ENCODE assay signal across 13 mouse cellular contexts in the genomic region with DNA sequence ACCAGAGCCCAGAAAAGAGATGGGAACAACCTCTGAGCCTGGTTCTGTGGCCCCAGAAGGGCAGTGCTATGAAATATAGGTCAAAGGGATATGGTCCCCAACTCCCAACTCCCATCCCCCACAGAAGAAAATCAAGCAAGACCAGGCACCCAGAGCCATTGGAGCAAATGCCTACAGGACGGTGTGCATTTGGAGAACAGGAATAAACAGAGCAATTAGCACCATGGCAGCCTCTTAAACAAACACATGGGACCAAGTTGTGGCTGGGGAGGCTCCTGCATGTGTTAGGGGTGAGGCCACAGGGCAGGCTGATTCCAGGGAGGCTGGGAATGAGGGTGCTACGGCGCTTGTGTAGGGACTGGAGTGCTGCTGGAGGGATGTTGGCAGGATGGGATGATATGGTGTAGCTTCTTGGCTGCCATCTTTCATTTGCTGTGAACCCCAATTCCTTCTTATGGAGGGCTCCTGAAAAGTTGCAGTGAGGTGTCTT. TPM values are rescaled to one million over a fixed set of nuclear protein-coding genes. Genes with fewer than 3 reads are reported as not detected.
A peak's percentile ranks its signal among the peaks of the same experiment; 100 is the strongest.
DNase-seq lines count a peak whose midpoint lies in the region; ATAC-seq and TF ChIP-seq lines count a peak whose summit lies in the region.
"Had no signal": no experiment of that assay in that cellular context is flagged by ENCODE, and none has a peak within 500 bp of the region (broad histone marks: within the 10 kb centered on the region; RNA-seq: fewer than 3 reads in every experiment).

No protein-coding gene starts in this region.

- intact Hi-C loops in gastrocnemius, adult 2 months (cut with DNase I) = no loop called here

- no peaks in the 10 kb centered on the region for H3K36me3 ChIP-seq in neural tube, embryonic 11.5 days (ENCODE audit: control insufficient read depth, insufficient read depth, low read length)
- no peaks in the 10 kb centered on the region for H3K36me3 ChIP-seq in midbrain, embryonic 12.5 days
- H3K36me3 ChIP-seq: heart, embryonic 15.5 days; liver, embryonic 15.5 days had no signal

- TF ChIP-seq CTCF in gastrocnemius, adult 2 months (IDR thresholded peaks at IDR 0.05) = no peak

- no peak overlapping the region for H3K4me3 ChIP-seq in gastrocnemius, adult 2 months
- H3K4me3 ChIP-seq in neural tube, embryonic 11.5 days (ENCODE audit: low read depth, low read length) = no peak overlapping the region
- H3K4me3 ChIP-seq in midbrain, embryonic 12.5 days = no peak overlapping the region
- H3K4me3 ChIP-seq: heart, embryonic 15.5 days; liver, embryonic 15.5 days had no signal

- no peaks in the 10 kb centered on the region for H3K9me3 ChIP-seq in neural tube, embryonic 11.5 days (ENCODE audit: control insufficient read depth, low read length)
- H3K9me3 ChIP-seq in midbrain, embryonic 12.5 days = no peaks in the 10 kb centered on the region
- H3K9me3 ChIP-seq: heart, embryonic 15.5 days; liver, embryonic 15.5 days had no signal

- peaks cover 17% of the 10 kb centered on the region for H3K4me1 ChIP-seq in neural tube, embryonic 11.5 days (ENCODE audit: control insufficient read depth, insufficient read depth, low read length)
- H3K4me1 ChIP-seq in midbrain, embryonic 12.5 days = peaks cover 47% of the 10 kb centered on the region
- H3K4me1 ChIP-seq: heart, embryonic 15.5 days; liver, embryonic 15.5 days had no signal

- no peaks in the 10 kb centered on the region for H3K27me3 ChIP-seq in neural tube, embryonic 11.5 days (ENCODE audit: control insufficient read depth, insufficient read depth, low read length)
- no peaks in the 10 kb centered on the region for H3K27me3 ChIP-seq in midbrain, embryonic 12.5 days
- H3K27me3 ChIP-seq: liver, embryonic 15.5 days had no signal

- H3K4me2 ChIP-seq in neural tube, embryonic 11.5 days (ENCODE audit: low read depth) = no peak overlapping the region
- peak overlapping the region; percentile 26; the same call in 1 of the 2 replicates for H3K4me2 ChIP-seq in midbrain, embryonic 12.5 days (replicated peaks)
- H3K4me2 ChIP-seq: heart, embryonic 15.5 days; liver, embryonic 15.5 days had no signal

- no peak for DNase-seq in gastrocnemius, adult 2 months
- no peak for DNase-seq in gastrocnemius, adult 18-20 months (ENCODE audit: low spot score)
- peak; percentile 10 for DNase-seq in neural tube, embryonic 11.5 days (ENCODE audit: low spot score)
- DNase-seq in neural tube, embryonic 10.5 days (ENCODE audit: extremely low spot score, low spot score) = no peak
- no peak for DNase-seq in layer of hippocampus, adult 9-11 months
- DNase-seq: adrenal gland, postnatal 25 days; gastrocnemius, postnatal 10 days; lung, postnatal 4 days had no signal

- ATAC-seq in neural tube, embryonic 11.5 days (ENCODE audit: insufficient read depth, low FRiP score, low TSS enrichment) = no peak
- no peak; the same call in 1 of the 2 replicates for ATAC-seq in midbrain, embryonic 12.5 days (ENCODE audit: low FRiP score, low read depth)
- no peak for ATAC-seq in frontal cortex, adult (ENCODE audit: low TSS enrichment)
- no peak for ATAC-seq in CD4-positive, CD25-positive, alpha-beta regulatory T cell, adult 4 months

- H3K27ac ChIP-seq in gastrocnemius, adult 2 months = peak overlapping the region; percentile 68
- peak overlapping the region; percentile 78 for H3K27ac ChIP-seq in neural tube, embryonic 11.5 days (ENCODE audit: low read depth, low read length)
- H3K27ac ChIP-seq in midbrain, embryonic 12.5 days (replicated peaks) = peak overlapping the region; percentile 95
- H3K27ac ChIP-seq: heart, embryonic 15.5 days; liver, embryonic 15.5 days had no signal

- H3K9ac ChIP-seq in neural tube, embryonic 11.5 days (ENCODE audit: low read length) = no peak overlapping the region
- H3K9ac ChIP-seq in midbrain, embryonic 12.5 days (replicated peaks) = no peak overlapping the region
- H3K9ac ChIP-seq: heart, embryonic 15.5 days; liver, embryonic 15.5 days had no signal

- 52% methylated on average over 3 of the region's 3 CpGs for WGBS in neural tube, embryonic 11.5 days
- WGBS in midbrain, embryonic 12.5 days = 37% methylated on average over 3 of the region's 3 CpGs

RNA-seq across cellular contexts. Expression of gene Lmo1, which starts 22.2 kb away (rescaled TPM):
- total RNA-seq in gastrocnemius, adult 2 months (2021) = 1 to 10 TPM; 2.3 TPM
- total RNA-seq in gastrocnemius, adult 18-20 months (2021) = 1 to 10 TPM; 1.9 to 2.7 TPM
- polyA plus RNA-seq in neural tube, embryonic 11.5 days (2014; fragmentation: Nextera tagmentation; extraction: Ambion mirVana) = 23.4 and 25.0 TPM in 2 replicates
- 149 and 177 TPM in 2 replicates for polyA plus RNA-seq in midbrain, embryonic 12.5 days (2016; fragmentation: Nextera tagmentation; extraction: Ambion mirVana)
- not detected for polyA plus RNA-seq in CD4-positive, CD25-positive, alpha-beta regulatory T cell, adult 4 months (2017; shearing (Covaris generic))

Comparison
In these comparisons a context has a peak if more than half of its experiments do, and no peak if none do; other contexts are left out.
1. RNA of gene Lmo1, which starts 22.2 kb away (polyA plus RNA-seq): 149 to 177 TPM in midbrain, embryonic 12.5 days and 23.4 to 25.0 TPM in neural tube, embryonic 11.5 days; not detected in CD4-positive, CD25-positive, alpha-beta regulatory T cell, adult 4 months; every median in the first group is over 10 times any median in the second.
2. Peak in every context shown above with its lines, with median percentiles within 50 percentile points of each other: H3K27ac ChIP-seq.